19 mouse cellular contexts compared by ENCODE assay signal in genomic region chr3:152855006-152855614, GRCm38 (mm10).
DNase-seq lines count a peak whose midpoint lies in the region; ATAC-seq and TF ChIP-seq lines count a peak whose summit lies in the region.
"Had no signal": no experiment of that assay in that cellular context is flagged by ENCODE, and none has a peak within 500 bp of the region (broad histone marks: within the 10 kb centered on the region; RNA-seq: fewer than 3 reads in every experiment).

No protein-coding gene starts in this region.

- ATAC-seq in intestine, embryonic 14.5 days (replicated peaks; ENCODE audit: low FRiP score, low TSS enrichment, low read depth): 0 out of 2 replicates have a peak, but pooled peaks have one; percentile 47
- no peak for ATAC-seq in intestine, postnatal 0 days
- ATAC-seq in midbrain, embryonic 14.5 days (ENCODE audit: low FRiP score, low TSS enrichment): no peak
- ATAC-seq in midbrain, embryonic 11.5 days (ENCODE audit: low FRiP score): no peak
- ATAC-seq: activated CD4-positive, CD25-positive, alpha-beta regulatory T cell, adult 4 months; forebrain, embryonic 15.5 days; Patski had no signal

- no peaks in the 10 kb centered on the region for H3K36me3 ChIP-seq in intestine, embryonic 14.5 days (ENCODE audit: control insufficient read depth, insufficient read depth, low read length)
- H3K36me3 ChIP-seq in intestine, postnatal 0 days (ENCODE audit: control insufficient read depth, insufficient read depth): no peaks in the 10 kb centered on the region
- no peaks in the 10 kb centered on the region for H3K36me3 ChIP-seq in midbrain, embryonic 14.5 days (ENCODE audit: control insufficient read depth, insufficient read depth, low read length)
- H3K36me3 ChIP-seq in midbrain, embryonic 11.5 days (ENCODE audit: control insufficient read depth, insufficient read depth, low read length): no peaks in the 10 kb centered on the region
- H3K36me3 ChIP-seq: forebrain, embryonic 15.5 days; heart, embryonic 13.5 days; midbrain, embryonic 12.5 days; stomach, embryonic 15.5 days had no signal

- TF ChIP-seq CTCF in intestine, postnatal 0 days (IDR thresholded peaks at IDR 0.05; ENCODE audit: low read depth): no peak

- no peak overlapping the region for H3K27ac ChIP-seq in intestine, embryonic 14.5 days (ENCODE audit: low read depth)
- H3K27ac ChIP-seq in intestine, postnatal 0 days (ENCODE audit: low read depth, low read length): no peak overlapping the region
- 0 out of 2 replicates have a peak overlapping the region, but pooled peaks have one; percentile 26 for H3K27ac ChIP-seq in midbrain, embryonic 14.5 days (replicated peaks; ENCODE audit: low read depth, low read length)
- no peak overlapping the region for H3K27ac ChIP-seq in midbrain, embryonic 11.5 days (ENCODE audit: low read depth, low read length)
- H3K27ac ChIP-seq: forebrain, embryonic 15.5 days; heart, embryonic 13.5 days; midbrain, embryonic 12.5 days; stomach, embryonic 15.5 days had no signal

- no peak for DNase-seq in intestine, embryonic 14.5 days (ENCODE audit: low spot score)
- peak; percentile 35 for DNase-seq in midbrain, embryonic 14.5 days
- no peak for DNase-seq in midbrain, embryonic 11.5 days (ENCODE audit: low spot score, missing footprints)
- peak; percentile 25 for DNase-seq in forelimb bud, embryonic 11.5 days (ENCODE audit: low read depth, low spot score)
- peak; percentile 35 for DNase-seq in retina, postnatal 1 day
- no peak for DNase-seq in layer of hippocampus, adult 11-12 months (ENCODE audit: low spot score)
- DNase-seq: adrenal gland, postnatal 14 days; cerebellum, adult 8-10 months; heart, postnatal 36 days; kidney, adult 8-10 months; lung, postnatal 10 days; right cerebral cortex, postnatal 14 days had no signal

- peaks cover 4% of the 10 kb centered on the region; the same call in 1 of the 2 replicates for H3K4me1 ChIP-seq in intestine, embryonic 14.5 days (replicated peaks; ENCODE audit: control insufficient read depth, insufficient read depth, low read length)
- H3K4me1 ChIP-seq in intestine, postnatal 0 days (replicated peaks; ENCODE audit: control insufficient read depth, insufficient read depth, low read length): no peaks in the 10 kb centered on the region
- H3K4me1 ChIP-seq in midbrain, embryonic 14.5 days (ENCODE audit: control insufficient read depth, insufficient read depth, low read length): peaks cover 3% of the 10 kb centered on the region; the same call in 1 of the 2 replicates
- no peaks in the 10 kb centered on the region for H3K4me1 ChIP-seq in midbrain, embryonic 11.5 days (ENCODE audit: control insufficient read depth, insufficient read depth, low read length)
- H3K4me1 ChIP-seq: heart, embryonic 13.5 days; stomach, embryonic 15.5 days had no signal

- H3K9ac ChIP-seq in intestine, embryonic 14.5 days (ENCODE audit: low read length): no peak overlapping the region
- H3K9ac ChIP-seq in intestine, postnatal 0 days (ENCODE audit: low read depth, low read length): no peak overlapping the region
- no peak overlapping the region for H3K9ac ChIP-seq in midbrain, embryonic 14.5 days (replicated peaks; ENCODE audit: low read length)
- H3K9ac ChIP-seq in midbrain, embryonic 11.5 days (ENCODE audit: low read length): no peak overlapping the region
- H3K9ac ChIP-seq: forebrain, embryonic 15.5 days; heart, embryonic 13.5 days; midbrain, embryonic 12.5 days; stomach, embryonic 15.5 days had no signal

- no peak overlapping the region for H3K4me3 ChIP-seq in intestine, embryonic 14.5 days (ENCODE audit: low read depth, low read length)
- no peak overlapping the region for H3K4me3 ChIP-seq in intestine, postnatal 0 days (ENCODE audit: low read depth, low read length)
- H3K4me3 ChIP-seq in midbrain, embryonic 14.5 days (replicated peaks; ENCODE audit: low read depth, low read length): no peak overlapping the region
- H3K4me3 ChIP-seq in midbrain, embryonic 11.5 days (ENCODE audit: low read depth, low read length): no peak overlapping the region
- H3K4me3 ChIP-seq: forebrain, embryonic 15.5 days; heart, embryonic 13.5 days; midbrain, embryonic 12.5 days; stomach, embryonic 15.5 days had no signal

- WGBS in intestine, embryonic 14.5 days: 26% methylated on average over 12 of the region's 12 CpGs
- WGBS in intestine, postnatal 0 days: 61% methylated on average over 12 of the region's 12 CpGs
- WGBS in midbrain, embryonic 14.5 days: 39% methylated on average over 12 of the region's 12 CpGs
- WGBS in midbrain, embryonic 11.5 days: 66% methylated on average over 12 of the region's 12 CpGs

- H3K4me2 ChIP-seq in intestine, embryonic 14.5 days (ENCODE audit: low read length): no peak overlapping the region
- H3K4me2 ChIP-seq in intestine, postnatal 0 days (replicated peaks; ENCODE audit: low read depth): no peak overlapping the region
- no peak overlapping the region for H3K4me2 ChIP-seq in midbrain, embryonic 14.5 days (ENCODE audit: low read length)
- H3K4me2 ChIP-seq in midbrain, embryonic 11.5 days: no peak overlapping the region
- H3K4me2 ChIP-seq: forebrain, embryonic 15.5 days; heart, embryonic 13.5 days; midbrain, embryonic 12.5 days; stomach, embryonic 15.5 days had no signal

- no peaks in the 10 kb centered on the region for H3K27me3 ChIP-seq in intestine, embryonic 14.5 days (replicated peaks; ENCODE audit: control insufficient read depth, insufficient read depth, low read length)
- H3K27me3 ChIP-seq in intestine, postnatal 0 days (replicated peaks; ENCODE audit: control insufficient read depth, insufficient read depth, low read length): no peaks in the 10 kb centered on the region
- no peaks in the 10 kb centered on the region for H3K27me3 ChIP-seq in midbrain, embryonic 14.5 days (ENCODE audit: control insufficient read depth, insufficient read depth, low read length)
- H3K27me3 ChIP-seq in midbrain, embryonic 11.5 days (ENCODE audit: control insufficient read depth, insufficient read depth, low read length): no peaks in the 10 kb centered on the region
- H3K27me3 ChIP-seq: forebrain, embryonic 15.5 days; heart, embryonic 13.5 days; midbrain, embryonic 12.5 days; Patski; stomach, embryonic 15.5 days had no signal

- H3K9me3 ChIP-seq in intestine, embryonic 14.5 days (ENCODE audit: control insufficient read depth, low read length): no peaks in the 10 kb centered on the region
- H3K9me3 ChIP-seq in intestine, postnatal 0 days (ENCODE audit: control insufficient read depth): no peaks in the 10 kb centered on the region
- no peaks in the 10 kb centered on the region for H3K9me3 ChIP-seq in midbrain, embryonic 14.5 days (ENCODE audit: control insufficient read depth, low read length)
- no peaks in the 10 kb centered on the region for H3K9me3 ChIP-seq in midbrain, embryonic 11.5 days (ENCODE audit: control insufficient read depth, low read length)
- H3K9me3 ChIP-seq: forebrain, embryonic 15.5 days; heart, embryonic 13.5 days; stomach, embryonic 15.5 days had no signal

Comparison
In these comparisons a context has a peak if more than half of its experiments do, and no peak if none do; other contexts are left out.
1. DNase-seq: peak in midbrain, embryonic 14.5 days (single experiment), forelimb bud, embryonic 11.5 days (single experiment) and retina, postnatal 1 day (single experiment); none in intestine, embryonic 14.5 days (single experiment), midbrain, embryonic 11.5 days (single experiment) and layer of hippocampus, adult 11-12 months (single experiment).